Mouse (Mus musculus): ENCODE results near the gene Ctnnd2.

DNA sequence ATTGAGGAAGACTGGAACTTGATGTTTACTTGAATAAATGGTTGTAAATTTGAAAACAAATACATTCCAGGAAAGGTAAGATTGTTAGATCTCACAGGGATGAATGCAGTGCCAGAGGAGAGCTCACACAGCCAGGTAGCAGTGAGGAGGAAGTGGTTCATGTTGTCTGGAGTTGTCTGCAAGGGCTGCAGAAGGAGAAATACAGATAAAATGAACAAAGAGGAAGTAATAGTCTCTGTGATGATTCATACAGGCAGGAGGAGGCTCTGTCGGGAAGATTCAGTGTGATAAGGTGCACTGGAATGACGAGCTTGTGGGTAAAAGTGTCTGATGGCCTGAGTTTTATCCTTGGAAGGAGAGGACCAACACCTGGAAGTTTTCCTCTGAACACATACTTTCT is 150.2 kb downstream of the Ctnnd2 start:
- TF ChIP-seq CTCF (IDR thresholded peaks at IDR 0.05; ENCODE audit: low read depth, low read length) (no peak), GATA1 (IDR thresholded peaks at IDR 0.05; ENCODE audit: borderline replicate concordance, low read length) (no peak), GATA2 (IDR thresholded peaks at IDR 0.05; ENCODE audit: borderline replicate concordance, low read depth, low read length) (no peak), TAL1 (conservative IDR thresholded peaks at IDR 0.05; ENCODE audit: low read depth, low read length) (no peak)
